Mouse (Mus musculus): ENCODE results near the gene Rala. TPM values are rescaled to one million over a fixed set of nuclear protein-coding genes. Genes with fewer than 3 reads are reported as not detected.
A peak's percentile ranks its signal among the peaks of the same experiment; 100 is the strongest.

Gene Rala
- total RNA-seq, 2 experiments from 2014 or later: 59.2 to 60.3 TPM

DNA sequence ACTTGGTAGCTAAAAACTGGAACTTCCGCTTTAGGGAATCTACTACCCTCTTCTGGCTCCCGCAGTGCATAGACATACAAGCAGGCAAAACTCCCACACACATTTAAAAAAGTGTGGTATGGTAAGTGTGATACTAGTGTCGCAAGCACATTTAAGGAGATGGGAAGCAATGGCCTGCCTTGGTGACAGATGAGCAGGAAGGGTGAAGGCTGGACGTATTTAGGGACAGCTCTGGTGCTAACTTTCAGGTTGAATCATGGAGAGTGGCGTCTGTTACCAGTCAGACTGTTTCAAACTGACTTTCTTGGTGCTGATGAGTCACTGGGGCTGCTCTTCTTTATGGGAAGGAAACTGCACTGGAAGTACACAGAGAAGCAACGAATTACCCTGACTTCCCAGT, 52.5 kb downstream of the Rala start:
- peak; percentile 12 to 19 for DNase-seq (ENCODE audit: low spot score in 2 of 2)

DNA sequence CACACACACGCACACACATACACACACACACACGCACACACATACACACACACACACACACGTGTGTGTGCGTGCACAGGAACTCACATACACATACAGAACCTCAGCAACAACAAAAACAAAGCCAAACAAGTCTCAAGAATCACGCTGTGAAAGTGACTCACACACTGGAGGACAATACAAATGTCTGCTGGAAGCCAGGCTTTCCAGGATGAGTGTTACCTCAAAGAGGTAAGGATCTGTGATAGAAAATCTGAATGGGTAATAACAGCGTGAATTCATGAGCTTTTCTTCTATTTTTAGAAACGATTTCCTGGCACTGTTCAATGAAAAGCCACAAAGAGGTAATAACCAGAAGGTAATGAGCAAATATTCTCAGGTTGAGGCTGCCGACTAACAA, 59.8 kb downstream of the Rala start:
- DNase-seq (ENCODE audit: low spot score in 2 of 2): no peak

DNA sequence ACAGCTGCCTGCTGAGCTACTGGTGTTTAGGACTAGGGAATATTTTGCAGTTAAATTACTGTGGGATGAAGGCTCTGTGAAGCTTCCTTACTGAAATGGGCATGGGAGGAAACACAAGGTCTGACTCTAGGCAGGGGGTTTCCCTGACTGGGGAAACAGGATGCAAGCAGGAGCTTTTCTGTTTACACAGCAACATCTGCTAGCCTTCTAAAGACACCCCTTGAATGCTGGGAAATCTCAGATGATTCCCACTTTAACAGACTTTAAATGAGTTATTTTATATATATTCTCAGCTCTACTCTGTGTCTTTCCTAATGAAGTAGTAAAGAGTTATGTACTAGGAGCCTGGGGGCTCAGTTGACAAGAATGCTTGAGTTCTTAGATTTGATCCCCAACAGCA, 65.0 kb downstream of the Rala start:
- DNase-seq (ENCODE audit: low spot score in 2 of 2): no peak

GRCm38 (mm10) chr13:17866741-17867140, 77.3 kb downstream of the Rala start:
- peak in 1 of 2 experiments; percentile 19 for DNase-seq (ENCODE audit: low spot score in 2 of 2)

DNA sequence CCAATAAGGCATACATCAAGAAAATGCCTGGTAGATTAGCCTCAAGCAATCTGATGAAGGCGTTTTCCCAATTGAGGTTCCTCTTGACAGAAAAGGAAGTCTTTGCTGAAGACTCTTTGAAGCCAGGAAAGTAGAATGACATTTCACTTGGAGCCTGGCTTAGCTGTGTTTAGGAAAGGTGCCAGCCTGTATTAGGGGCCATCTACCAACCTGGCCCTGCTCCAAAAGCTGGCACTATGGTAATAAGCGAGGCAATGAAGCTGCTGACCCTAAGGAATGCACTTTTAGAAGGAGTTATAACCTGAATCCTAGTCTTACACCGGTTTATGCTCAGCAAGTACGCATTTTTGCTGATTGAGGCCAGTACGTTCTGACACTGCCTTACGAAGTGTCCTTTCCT, 83.5 kb downstream of the Rala start:
- no peak for DNase-seq (ENCODE audit: low spot score in 2 of 2)

GRCm38 (mm10) chr13:17859365-17860033, 84.5 kb downstream of the Rala start:
- DNase-seq (ENCODE audit: low spot score in 2 of 2): peak; percentile 12 to 45

GRCm38 (mm10) chr13:17857046-17857445, 87.0 kb downstream of the Rala start:
- DNase-seq (ENCODE audit: low spot score in 2 of 2): no peak

- DNase-seq (ENCODE audit: low spot score in 2 of 2): no peak
Observed at GRCm38 (mm10) chr13:17855492-17856138, 88.4 kb downstream of the Rala start.

- DNase-seq (ENCODE audit: low spot score in 2 of 2): no peak
Observed at GRCm38 (mm10) chr13:17854755-17855154, 89.3 kb downstream of the Rala start.

DNA sequence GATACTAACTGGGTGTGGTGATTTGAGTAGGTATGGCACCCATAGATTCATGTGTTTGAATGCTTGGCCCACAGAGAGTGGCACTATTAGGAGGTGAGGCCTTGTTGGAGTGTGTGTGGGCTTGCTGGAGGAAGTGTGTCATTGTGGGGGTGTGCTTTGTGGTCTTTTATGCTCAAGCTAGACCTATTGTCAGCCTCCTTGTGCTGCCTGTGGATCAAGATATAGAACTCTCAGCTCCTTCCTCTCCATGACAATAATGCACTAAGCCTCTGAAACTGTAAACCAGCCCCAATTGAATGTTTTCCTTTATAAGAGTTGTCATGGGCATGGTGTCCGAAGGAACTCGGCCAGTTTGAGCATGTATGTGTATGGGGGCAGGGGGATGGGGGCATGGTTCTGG, 100.7 kb downstream of the Rala start:
- no peak for DNase-seq (ENCODE audit: low spot score in 2 of 2)

- no peak for DNase-seq (ENCODE audit: low spot score in 2 of 2)
Observed at GRCm38 (mm10) chr13:17842756-17843155, 101.3 kb downstream of the Rala start.

DNA sequence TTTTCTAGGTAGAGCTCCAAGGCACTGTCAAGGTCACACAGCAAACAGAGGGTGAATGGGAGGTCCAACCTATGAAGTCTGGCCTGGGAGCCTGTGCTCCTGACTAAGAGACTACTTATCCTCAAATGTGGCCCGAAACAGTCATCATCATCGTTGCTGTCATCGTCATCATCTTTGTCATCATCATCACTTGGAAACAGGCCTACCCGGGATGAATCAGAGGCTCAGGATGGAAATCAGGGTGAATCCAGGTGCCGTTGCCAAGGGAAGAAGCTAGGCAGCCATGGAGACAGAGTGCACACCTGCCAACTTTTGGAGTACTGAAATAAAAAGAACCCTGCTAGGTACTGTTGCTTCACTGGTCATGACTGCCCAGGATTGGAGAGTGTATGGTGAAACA, 104.9 kb downstream of the Rala start:
- DNase-seq (ENCODE audit: low spot score in 2 of 2): peak; percentile 17 to 39

GRCm38 (mm10) chr13:17838484-17838851, 105.6 kb downstream of the Rala start:
- peak; percentile 75 to 76 for DNase-seq (ENCODE audit: low spot score in 2 of 2)

DNA sequence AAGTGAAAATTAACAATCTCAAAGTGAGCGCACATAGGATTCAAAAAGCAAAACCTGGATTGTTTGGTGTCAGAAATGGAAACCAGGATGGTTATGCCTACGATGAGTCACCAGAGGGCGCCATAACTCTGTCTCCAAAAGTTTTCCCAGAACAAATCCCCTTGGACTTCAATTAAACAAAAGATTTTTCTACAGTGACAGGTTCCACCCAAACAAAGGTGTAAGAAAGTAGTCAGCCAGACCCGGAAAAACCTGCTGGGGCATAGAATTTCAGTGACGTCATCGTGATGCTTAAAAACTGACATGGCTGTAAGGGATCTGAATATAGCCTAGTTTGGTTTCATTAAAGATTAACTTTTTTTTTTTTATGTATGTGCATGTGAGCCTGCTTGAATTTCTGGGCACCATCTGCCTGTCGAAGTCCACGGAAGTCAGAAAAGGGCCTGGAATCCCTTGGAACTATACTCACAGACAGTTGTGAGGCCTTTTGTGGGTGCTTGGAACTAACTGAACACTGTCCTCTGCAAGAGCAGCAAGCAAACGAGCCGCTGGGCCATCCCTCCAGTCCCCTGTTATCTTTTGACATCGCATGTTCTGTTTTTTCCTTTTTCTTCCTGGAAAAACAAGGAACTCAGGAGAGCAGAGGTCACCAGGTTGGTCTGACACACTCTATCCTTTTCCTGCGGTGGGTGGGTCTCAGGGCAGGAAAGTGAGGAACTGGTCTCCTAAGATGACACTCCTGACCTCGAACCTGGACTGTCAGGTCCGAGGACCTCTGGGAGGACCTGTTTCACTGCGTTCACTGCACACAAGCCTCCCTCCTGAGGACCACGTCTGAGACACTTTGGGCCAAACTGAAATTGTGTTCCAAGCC, 106.2 kb downstream of the Rala start:
- peak; percentile 25 to 45 for DNase-seq (ENCODE audit: low spot score in 2 of 2)

GRCm38 (mm10) chr13:17836808-17837207, 107.2 kb downstream of the Rala start:
- DNase-seq (ENCODE audit: low spot score in 2 of 2): no peak

DNA sequence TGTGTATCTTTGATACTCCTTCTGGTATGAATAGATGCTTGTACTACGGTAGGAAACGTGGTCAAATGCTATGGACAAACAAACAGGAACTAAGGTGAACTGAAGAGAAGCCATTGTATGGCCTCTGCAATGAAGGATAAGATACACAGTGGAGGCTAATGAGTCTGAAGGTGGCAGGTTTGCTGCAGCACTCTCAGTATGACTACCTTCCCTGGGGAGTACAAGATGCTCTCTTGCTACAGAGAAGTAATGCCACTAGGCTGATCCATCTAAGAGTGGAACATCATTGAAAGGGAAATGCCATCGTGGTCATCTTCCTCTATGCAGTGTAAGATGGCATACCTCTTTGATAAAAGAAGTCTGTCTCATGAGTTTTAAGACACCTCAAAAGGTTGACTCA, 111.1 kb downstream of the Rala start:
- no peak for DNase-seq (ENCODE audit: low spot score in 2 of 2)

Other genes with a start within 250 kb of the Rala start
- 10 to 100 TPM; 11.6 to 12.3 TPM for gene Mplkip, start 249.0 kb downstream of the Rala start, total RNA-seq (2021)
- 1 to 10 TPM; 2.7 to 3.1 TPM for gene Sugct, start 248.7 kb downstream of the Rala start, total RNA-seq (2021)
- 10 to 100 TPM; 56.1 to 63.1 TPM for gene Cdk13, start 139.1 kb downstream of the Rala start, total RNA-seq (2021)
- gene Yae1d1, start 49.1 kb upstream of the Rala start, total RNA-seq (2021): 10 to 100 TPM; 24.8 to 27.5 TPM